Mouse (Mus musculus): Measurements from ENCODE around the gene Arid3c. TPM values are rescaled to one million over a fixed set of nuclear protein-coding genes. Genes with fewer than 3 reads are reported as not detected.
A peak's percentile ranks its signal among the peaks of the same experiment; 100 is the strongest.
"Not testable (repeated sequence)": the region's sequence is repeated elsewhere in the genome, so short reads cannot be mapped to it uniquely, and the experiment has no call there.

Gene Arid3c
- polyA plus RNA-seq, 1 experiment from 2014 or later = not detected

- Histone ChIP-seq H3K9ac (no peak overlapping the region), H3K4me1 (ENCODE audit: insufficient read depth) (no peaks in the 10 kb centered on the region), H3K4me3 (ENCODE audit: low read depth, low read length) (no peak overlapping the region), H3K9me3 (ENCODE audit: low read depth, low read length) (no peaks in the 10 kb centered on the region), H3K4me2 (no peak overlapping the region), H3K27ac (ENCODE audit: low read depth) (no peak overlapping the region), H3K36me3 (ENCODE audit: insufficient read depth) (peaks cover under 1% of the 10 kb centered on the region; the same call in 1 of the 2 replicates), H3K27me3 (ENCODE audit: insufficient read depth, low read length) (no peaks in the 10 kb centered on the region)
- DNase-seq (peak; percentile 40), ATAC-seq (ENCODE audit: insufficient read depth) (no peak)
- no peak for TF ChIP-seq CTCF (IDR thresholded peaks at IDR 0.05; ENCODE audit: low read depth)
- WGBS = 54% methylated on average over 19 of the region's 19 CpGs
These were observed 24.8 kb downstream of the Arid3c start for GRCm38 (mm10) chr4:41705922-41706754.

GRCm38 (mm10) chr4:41704651-41705050, 26.3 kb downstream of the Arid3c start:
- 0% methylated on average over 5 of the region's 5 CpGs for WGBS
- ATAC-seq (ENCODE audit: insufficient read depth) (no peak), DNase-seq (peak; percentile 41)
- Histone ChIP-seq H3K4me2 (no peak overlapping the region), H3K4me1 (ENCODE audit: insufficient read depth) (no peaks in the 10 kb centered on the region), H3K9me3 (ENCODE audit: low read depth, low read length) (no peaks in the 10 kb centered on the region), H3K4me3 (ENCODE audit: low read depth, low read length) (no peak overlapping the region), H3K27ac (ENCODE audit: low read depth) (no peak overlapping the region), H3K9ac (no peak overlapping the region), H3K27me3 (ENCODE audit: insufficient read depth, low read length) (no peaks in the 10 kb centered on the region), H3K36me3 (ENCODE audit: insufficient read depth) (no peaks in the 10 kb centered on the region)
- no peak for TF ChIP-seq CTCF (IDR thresholded peaks at IDR 0.05; ENCODE audit: low read depth)

GRCm38 (mm10) chr4:41702226-41702625, 28.7 kb downstream of the Arid3c start:
- H3K9me3 ChIP-seq (ENCODE audit: low read depth, low read length); H3K36me3 ChIP-seq (ENCODE audit: insufficient read depth); H3K27ac ChIP-seq (ENCODE audit: low read depth); H3K27me3 ChIP-seq (ENCODE audit: insufficient read depth, low read length); DNase-seq; H3K4me3 ChIP-seq (ENCODE audit: low read depth, low read length); ATAC-seq (ENCODE audit: insufficient read depth); H3K4me1 ChIP-seq (ENCODE audit: insufficient read depth); H3K4me2 ChIP-seq; H3K9ac ChIP-seq: not testable (repeated sequence)
- 62% methylated on average over 2 of the region's 2 CpGs for WGBS

GRCm38 (mm10) chr4:41700224-41700623, 30.7 kb downstream of the Arid3c start:
- H3K36me3 ChIP-seq (ENCODE audit: insufficient read depth); H3K27me3 ChIP-seq (ENCODE audit: insufficient read depth, low read length); H3K27ac ChIP-seq (ENCODE audit: low read depth); H3K4me3 ChIP-seq (ENCODE audit: low read depth, low read length); H3K4me2 ChIP-seq; H3K4me1 ChIP-seq (ENCODE audit: insufficient read depth); H3K9me3 ChIP-seq (ENCODE audit: low read depth, low read length); H3K9ac ChIP-seq; ATAC-seq (ENCODE audit: insufficient read depth); DNase-seq: not testable (repeated sequence)
- 100% methylated on average over 1 of the region's 8 CpGs for WGBS

GRCm38 (mm10) chr4:41699783-41700182, 31.2 kb downstream of the Arid3c start, which contains the start of gene Il11ra1:
Gene Il11ra1 (plus strand): TSS chr4:41699989.
- H3K36me3 ChIP-seq (ENCODE audit: insufficient read depth); H3K27ac ChIP-seq (ENCODE audit: low read depth); DNase-seq; H3K4me1 ChIP-seq (ENCODE audit: insufficient read depth); H3K27me3 ChIP-seq (ENCODE audit: insufficient read depth, low read length); ATAC-seq (ENCODE audit: insufficient read depth); H3K4me3 ChIP-seq (ENCODE audit: low read depth, low read length); H3K9me3 ChIP-seq (ENCODE audit: low read depth, low read length); H3K9ac ChIP-seq: not testable (repeated sequence)
- peak within 1 kb of the TSS; percentile 18; the same call in 1 of the 2 replicates for H3K4me2 ChIP-seq
- 72% methylated on average over 9 of the region's 10 CpGs for WGBS

GRCm38 (mm10) chr4:41698421-41699016, 32.4 kb downstream of the Arid3c start:
- not testable (repeated sequence) for H3K27ac ChIP-seq (ENCODE audit: low read depth); DNase-seq; H3K4me3 ChIP-seq (ENCODE audit: low read depth, low read length); H3K36me3 ChIP-seq (ENCODE audit: insufficient read depth); H3K9me3 ChIP-seq (ENCODE audit: low read depth, low read length); H3K4me1 ChIP-seq (ENCODE audit: insufficient read depth); H3K9ac ChIP-seq; ATAC-seq (ENCODE audit: insufficient read depth); H3K27me3 ChIP-seq (ENCODE audit: insufficient read depth, low read length)
- peak overlapping the region; percentile 18; the same call in 1 of the 2 replicates for H3K4me2 ChIP-seq
- 7% methylated on average over 20 of the region's 32 CpGs for WGBS

- H3K9me3 ChIP-seq (ENCODE audit: low read depth, low read length); H3K27ac ChIP-seq (ENCODE audit: low read depth); H3K4me1 ChIP-seq (ENCODE audit: insufficient read depth); H3K9ac ChIP-seq; ATAC-seq (ENCODE audit: insufficient read depth); H3K4me3 ChIP-seq (ENCODE audit: low read depth, low read length); H3K4me2 ChIP-seq; H3K27me3 ChIP-seq (ENCODE audit: insufficient read depth, low read length); H3K36me3 ChIP-seq (ENCODE audit: insufficient read depth): not testable (repeated sequence)
- peak; percentile 84 for DNase-seq
- TF ChIP-seq CTCF (IDR thresholded peaks at IDR 0.05; ENCODE audit: low read depth) = peak; percentile 81
- WGBS = 15% methylated on average over 31 of the region's 40 CpGs
These were observed 33.8 kb downstream of the Arid3c start, which contains the start of gene Cntfr for GRCm38 (mm10) chr4:41696930-41697841. Gene Cntfr (minus strand): TSS chr4:41697089.

- not testable (repeated sequence) for ATAC-seq (ENCODE audit: insufficient read depth); H3K27ac ChIP-seq (ENCODE audit: low read depth); H3K27me3 ChIP-seq (ENCODE audit: insufficient read depth, low read length); H3K4me1 ChIP-seq (ENCODE audit: insufficient read depth); H3K36me3 ChIP-seq (ENCODE audit: insufficient read depth); H3K4me2 ChIP-seq; H3K9me3 ChIP-seq (ENCODE audit: low read depth, low read length); DNase-seq; H3K4me3 ChIP-seq (ENCODE audit: low read depth, low read length); H3K9ac ChIP-seq
- WGBS = 10% methylated on average over 12 of the region's 15 CpGs
These were observed 34.5 kb downstream of the Arid3c start for GRCm38 (mm10) chr4:41696452-41696851.

GRCm38 (mm10) chr4:41695800-41696199, 35.1 kb downstream of the Arid3c start:
- not testable (repeated sequence) for H3K27ac ChIP-seq (ENCODE audit: low read depth); H3K4me1 ChIP-seq (ENCODE audit: insufficient read depth); DNase-seq; ATAC-seq (ENCODE audit: insufficient read depth); H3K9ac ChIP-seq; H3K27me3 ChIP-seq (ENCODE audit: insufficient read depth, low read length); H3K9me3 ChIP-seq (ENCODE audit: low read depth, low read length); H3K36me3 ChIP-seq (ENCODE audit: insufficient read depth)
- peak overlapping the region; percentile 45 for H3K4me2 ChIP-seq
- WGBS = 2% methylated on average over 18 of the region's 38 CpGs
- H3K4me3 ChIP-seq (ENCODE audit: low read depth, low read length) = peak overlapping the region; percentile 18; the same call in 1 of the 2 replicates

Data from lung, embryonic 14.5 days (tissue).